14 mouse cellular contexts compared by ENCODE assay signal in genomic region chr3:79042973-79043372, GRCm38 (mm10).
"Had no signal": no experiment of that assay in that cellular context is flagged by ENCODE, and none has a peak within 500 bp of the region (broad histone marks: within the 10 kb centered on the region; RNA-seq: fewer than 3 reads in every experiment).

No protein-coding gene starts in this region.

- H3K9ac ChIP-seq: liver, embryonic 14.5 days; midbrain, embryonic 13.5 days; midbrain, embryonic 15.5 days; neural tube, embryonic 12.5 days; stomach, embryonic 15.5 days had no signal

- DNase-seq: lung, adult 2 months; right cerebral cortex, postnatal 14 days; thymus, adult 2 months; thymus, postnatal 25 days; thymus, postnatal 4 days had no signal

- H3K27ac ChIP-seq: liver, embryonic 14.5 days; macrophage; midbrain, embryonic 13.5 days; midbrain, embryonic 15.5 days; neural tube, embryonic 12.5 days; stomach, embryonic 15.5 days; stomach, postnatal 0 days had no signal

- H3K27me3 ChIP-seq: midbrain, embryonic 13.5 days; midbrain, embryonic 15.5 days; neural tube, embryonic 12.5 days; stomach, embryonic 15.5 days had no signal

- H3K36me3 ChIP-seq: midbrain, embryonic 13.5 days; midbrain, embryonic 15.5 days; neural tube, embryonic 12.5 days; stomach, embryonic 15.5 days had no signal

- ATAC-seq: midbrain, embryonic 13.5 days; midbrain, embryonic 15.5 days had no signal

- H3K4me1 ChIP-seq: megakaryocyte, embryonic 14.5 days; midbrain, embryonic 13.5 days; midbrain, embryonic 15.5 days; neural tube, embryonic 12.5 days; stomach, embryonic 15.5 days had no signal

- H3K4me2 ChIP-seq: midbrain, embryonic 11.5 days; midbrain, embryonic 13.5 days; midbrain, embryonic 15.5 days; neural tube, embryonic 12.5 days; stomach, embryonic 15.5 days had no signal

- H3K4me3 ChIP-seq: megakaryocyte, embryonic 14.5 days; midbrain, embryonic 13.5 days; midbrain, embryonic 15.5 days; neural tube, embryonic 12.5 days; stomach, embryonic 15.5 days had no signal

- H3K9me3 ChIP-seq: midbrain, embryonic 13.5 days; midbrain, embryonic 15.5 days; neural tube, embryonic 12.5 days; stomach, embryonic 15.5 days had no signal
